Mouse (Mus musculus) hindbrain, embryonic 11.5 days (tissue): ENCODE measurements around the gene Fam163b. TPM values are rescaled to one million over a fixed set of nuclear protein-coding genes. Genes with fewer than 3 reads are reported as not detected.

Experiments used
- ATAC-seq: fragments of 200-750 bp; cut with Nextera tagmentation; 2 replicates; pipeline ENCODE4 v1.8.0; 2017; ENCODE audit warnings: mild to moderate bottlenecking, moderate TSS enrichment, moderate library complexity; ENCODE audit not compliant: low FRiP score
- DNase-seq: peaks from one replicate; pipeline ENCODE4 v3.0.0-alpha.2; 2015; ENCODE audit warnings: low spot score
- H3K27ac ChIP-seq: fragments of 300-500 bp; sonication (generic); 2 replicates; pipeline ENCODE4 v1.5.1; 2014; ENCODE audit warnings: mild to moderate bottlenecking, low read depth, low read length
- H3K27me3 ChIP-seq: fragments of 300-500 bp; sonication (generic); 2 replicates; pipeline ENCODE4 v1.6.1; 2014; ENCODE audit warnings: mild to moderate bottlenecking, low read length, moderate library complexity, mixed read lengths; ENCODE audit not compliant: control insufficient read depth, insufficient read depth
- H3K36me3 ChIP-seq: fragments of 300-500 bp; sonication (generic); 2 replicates; pipeline ENCODE4 v1.6.1; 2014; ENCODE audit warnings: mild to moderate bottlenecking, low read length, moderate library complexity, mixed read lengths; ENCODE audit not compliant: control insufficient read depth, insufficient read depth
- H3K4me1 ChIP-seq: fragments of 300-500 bp; sonication (generic); replicated peaks from 2 replicates; pipeline ENCODE4 v1.6.1; 2014; ENCODE audit warnings: low read length, mixed read lengths; ENCODE audit not compliant: control insufficient read depth, insufficient read depth
- H3K4me2 ChIP-seq: fragments of 300-500 bp; sonication (generic); replicated peaks from 2 replicates; pipeline ENCODE4 v1.6.1; 2014; ENCODE audit warnings: mild to moderate bottlenecking, low read depth, low read length
- H3K4me3 ChIP-seq: fragments of 300-500 bp; sonication (generic); 2 replicates; pipeline ENCODE4 v1.5.1; 2014; ENCODE audit warnings: low read depth, low read length
- H3K9ac ChIP-seq: fragments of 300-500 bp; sonication (generic); 2 replicates; pipeline ENCODE4 v1.6.1; 2014; ENCODE audit warnings: low read depth, low read length
- H3K9me3 ChIP-seq: fragments of 300-500 bp; sonication (generic); 2 replicates; pipeline ENCODE4 v1.6.1; 2016; ENCODE audit warnings: low read length; ENCODE audit not compliant: control insufficient read depth
- WGBS: fragments of 180-500 bp; shearing (Covaris S2); extraction: QIAGEN DNeasy Blood & Tissue Kit; methylation state at CpG from one replicate; pipeline ENCODE4 v1.1.7; 2014; 5-methylcytosine and 5-hydroxymethylcytosine counted together
- polyA plus RNA-seq: library from polyadenylated mRNA; unstranded; fragments of >200 nt; fragmentation: Nextera tagmentation; extraction: Ambion mirVana; gene quantifications from 2 replicates; pipeline ENCODE4 v1.2.1, GENCODE M21; 2014

Gene Fam163b
- polyA plus RNA-seq, 1 experiment from 2014 or later: 0.23 TPM

GRCm38 (mm10) chr2:27067124-27067523 is 75.2 kb downstream of the Fam163b start:
- no peak for ATAC-seq
- Histone ChIP-seq H3K9ac (no peak overlapping the region), H3K9me3 (no peaks in the 10 kb centered on the region), H3K4me2 (no peak overlapping the region), H3K4me3 (no peak overlapping the region), H3K36me3 (no peaks in the 10 kb centered on the region), H3K27ac (no peak overlapping the region), H3K27me3 (no peaks in the 10 kb centered on the region), H3K4me1 (peaks cover 3% of the 10 kb centered on the region; the same call in 1 of the 2 replicates)
- WGBS: 86% methylated on average over 2 of the region's 2 CpGs
- no peak for DNase-seq

Other genes with a start within 250 kb of the Fam163b start
- gene Surf6, start 239.6 kb downstream of the Fam163b start, polyA plus RNA-seq: 16.7 and 18.4 TPM in 2 replicates
- 77.3 and 88.9 TPM in 2 replicates for gene Med22, start 231.8 kb downstream of the Fam163b start, polyA plus RNA-seq
- gene Rpl7a, start 231.7 kb downstream of the Fam163b start, polyA plus RNA-seq: 627 and 628 TPM in 2 replicates
- gene Surf2, start 226.1 kb downstream of the Fam163b start, polyA plus RNA-seq: 44.6 and 50.7 TPM in 2 replicates
- 52.9 and 53.9 TPM in 2 replicates for gene Surf1, start 226.0 kb downstream of the Fam163b start, polyA plus RNA-seq
- gene Surf4, start 208.6 kb downstream of the Fam163b start, polyA plus RNA-seq: 140 and 143 TPM in 2 replicates
- not detected in 2 replicates for gene Stkld1, start 208.4 kb downstream of the Fam163b start, polyA plus RNA-seq
- gene Rexo4, start 178.1 kb downstream of the Fam163b start, polyA plus RNA-seq: 48.5 and 50.5 TPM in 2 replicates
- not detected in 2 replicates for gene Adamts13, start 169.1 kb downstream of the Fam163b start, polyA plus RNA-seq
- 91.7 and 98.9 TPM in 2 replicates for gene Cacfd1, start 132.6 kb downstream of the Fam163b start, polyA plus RNA-seq
- gene Slc2a6, start 114.5 kb downstream of the Fam163b start, polyA plus RNA-seq: 1.1 and 2.3 TPM in 2 replicates
- 1.9 and 3.6 TPM in 2 replicates for gene Mymk, start 70.3 kb downstream of the Fam163b start, polyA plus RNA-seq
- gene Adamtsl2, start 63.1 kb downstream of the Fam163b start, polyA plus RNA-seq: 5.6 and 6.2 TPM in 2 replicates
- gene Dbh, start 22.7 kb upstream of the Fam163b start, polyA plus RNA-seq: 2.4 and 2.6 TPM in 2 replicates
- 3.1 and 5.5 TPM in 2 replicates for gene Sardh, start 105.8 kb upstream of the Fam163b start, polyA plus RNA-seq